Mouse (Mus musculus) heart, postnatal 0 days (tissue): ENCODE measurements around the gene Fgfr2. TPM values are rescaled to one million over a fixed set of nuclear protein-coding genes. Genes with fewer than 3 reads are reported as not detected.
A peak's percentile ranks its signal among the peaks of the same experiment; 100 is the strongest.

Source experiments
- ATAC-seq: fragments of 200-750 bp; cut with Nextera tagmentation; 2 replicates; pipeline ENCODE4 v1.8.0; 2017; ENCODE audit warnings: low read depth, moderate number of reproducible peaks, moderate library complexity; ENCODE audit not compliant: insufficient read depth
- DNase-seq: peaks from one replicate; pipeline ENCODE4 v3.0.0-alpha.2; 2016; ENCODE audit warnings: low spot score
- H3K27ac ChIP-seq: fragments of 300-500 bp; sonication (generic); 2 replicates; pipeline ENCODE4 v1.5.1; 2014; ENCODE audit warnings: low read depth, mild to moderate bottlenecking
- H3K27me3 ChIP-seq: fragments of 300-500 bp; sonication (generic); 2 replicates; pipeline ENCODE4 v1.6.1; 2014; ENCODE audit warnings: low read length, mixed read lengths; ENCODE audit not compliant: control insufficient read depth, insufficient read depth
- H3K36me3 ChIP-seq: fragments of 300-500 bp; sonication (generic); replicated peaks from 2 replicates; pipeline ENCODE4 v1.6.1; 2014; ENCODE audit warnings: low read length, mixed read lengths; ENCODE audit not compliant: control insufficient read depth, insufficient read depth
- H3K4me1 ChIP-seq: fragments of 300-500 bp; sonication (generic); 2 replicates; pipeline ENCODE4 v1.6.1; 2014; ENCODE audit warnings: antibody characterized with exemption; ENCODE audit not compliant: control insufficient read depth, insufficient read depth
- H3K4me2 ChIP-seq: fragments of 300-500 bp; sonication (generic); 2 replicates; pipeline ENCODE4 v1.6.1; 2014; ENCODE audit warnings: low read depth, mild to moderate bottlenecking, low read length, moderate library complexity
- H3K4me3 ChIP-seq: fragments of 300-500 bp; sonication (generic); 2 replicates; pipeline ENCODE4 v1.5.1; 2014; ENCODE audit warnings: low read depth, low read length
- H3K9ac ChIP-seq: fragments of 300-500 bp; sonication (generic); replicated peaks from 2 replicates; pipeline ENCODE4 v1.6.1; 2014; ENCODE audit warnings: low read depth, low read length, mixed read lengths
- H3K9me3 ChIP-seq: fragments of 300-500 bp; sonication (generic); replicated peaks from 2 replicates; pipeline ENCODE4 v1.6.1; 2016; ENCODE audit warnings: low read length; ENCODE audit not compliant: control insufficient read depth
- CTCF ChIP-seq: IDR thresholded peaks from 2 replicates; pipeline ENCODE4 v1.5.1; 2016; ENCODE audit warnings: antibody characterized with exemption, control low read depth, low read depth
- EP300 ChIP-seq: IDR thresholded peaks from 2 replicates; pipeline ENCODE4 v1.6.1; 2016; ENCODE audit warnings: antibody characterized with exemption, low read depth
- WGBS: fragments of 180-500 bp; shearing (Covaris S2); extraction: QIAGEN DNeasy Blood & Tissue Kit; methylation state at CpG from one replicate; pipeline ENCODE4 v1.1.7; 2014; 5-methylcytosine and 5-hydroxymethylcytosine counted together
- polyA plus RNA-seq: library from polyadenylated mRNA; unstranded; fragments of >200 nt; fragmentation: Nextera tagmentation; extraction: Ambion mirVana; gene quantifications from 2 replicates; pipeline ENCODE4 v1.2.1, GENCODE M21; 2015
- total RNA-seq: library from RNA; depleted of rRNA; stranded (reverse); fragments of >200 nt; gene quantifications from 2 replicates; pipeline ENCODE4 v1.2.3, GENCODE M21; 2014; ENCODE audit warnings: low replicate concordance

Fgfr2 gene
- total and polyA plus RNA-seq, 2 experiments from 2014 or later = 3.8 to 11.5 TPM

- H3K4me2 ChIP-seq = no peak overlapping the region
- H3K27ac ChIP-seq = no peak overlapping the region
- 0 out of 2 replicates have a peak, but pooled peaks cover 19% of the 10 kb centered on the region for H3K27me3 ChIP-seq
- H3K4me3 ChIP-seq = no peak overlapping the region
- 71% methylated on average over 14 of the region's 14 CpGs for WGBS
- TF ChIP-seq EP300 (no peak), CTCF (no peak)
- no peaks in the 10 kb centered on the region for H3K9me3 ChIP-seq
- H3K4me1 ChIP-seq = 0 out of 2 replicates have a peak, but pooled peaks cover 2% of the 10 kb centered on the region
- ATAC-seq = no peak
- no peak overlapping the region for H3K9ac ChIP-seq
- DNase-seq = no peak
- no peaks in the 10 kb centered on the region for H3K36me3 ChIP-seq
These were observed 2798.3 kb downstream of the Fgfr2 start for GRCm38 (mm10) chr7:130324716-130325401.

- WGBS = 85% methylated on average over 4 of the region's 4 CpGs
- H3K4me3 ChIP-seq = no peak overlapping the region
- ATAC-seq (no peak), DNase-seq (no peak)
- 0 out of 2 replicates have a peak, but pooled peaks cover 15% of the 10 kb centered on the region for H3K27me3 ChIP-seq
- no peaks in the 10 kb centered on the region for H3K36me3 ChIP-seq
- no peak overlapping the region for H3K27ac ChIP-seq
- TF ChIP-seq EP300 (no peak), CTCF (no peak)
- H3K4me2 ChIP-seq = no peak overlapping the region
- H3K9ac ChIP-seq = no peak overlapping the region
- H3K4me1 ChIP-seq = 0 out of 2 replicates have a peak, but pooled peaks cover 8% of the 10 kb centered on the region
- H3K9me3 ChIP-seq = no peaks in the 10 kb centered on the region
These were observed 2799.4 kb downstream of the Fgfr2 start for GRCm38 (mm10) chr7:130323766-130324165.

GRCm38 (mm10) chr7:130319799-130320556, 2803.2 kb downstream of the Fgfr2 start:
- H3K27me3 ChIP-seq = 0 out of 2 replicates have a peak, but pooled peaks cover 5% of the 10 kb centered on the region
- H3K36me3 ChIP-seq = no peaks in the 10 kb centered on the region
- no peak overlapping the region for H3K9ac ChIP-seq
- H3K4me1 ChIP-seq = peaks cover 13% of the 10 kb centered on the region; the same call in 1 of the 2 replicates
- H3K4me2 ChIP-seq = no peak overlapping the region
- peak; percentile 86 for ATAC-seq
- no peak overlapping the region for H3K4me3 ChIP-seq
- DNase-seq = peak; percentile 82
- 29% methylated on average over 8 of the region's 8 CpGs for WGBS
- H3K27ac ChIP-seq = peak overlapping the region; percentile 51
- no peak for TF ChIP-seq EP300
- TF ChIP-seq CTCF = no peak
- H3K9me3 ChIP-seq = no peaks in the 10 kb centered on the region

- no peak overlapping the region for H3K27ac ChIP-seq
- no peak for DNase-seq
- H3K4me2 ChIP-seq = no peak overlapping the region
- H3K4me1 ChIP-seq = peaks cover 13% of the 10 kb centered on the region; the same call in 1 of the 2 replicates
- H3K9ac ChIP-seq = no peak overlapping the region
- 19% methylated on average over 3 of the region's 3 CpGs for WGBS
- H3K27me3 ChIP-seq = 0 out of 2 replicates have a peak, but pooled peaks cover 7% of the 10 kb centered on the region
- ATAC-seq = no peak
- H3K36me3 ChIP-seq = no peaks in the 10 kb centered on the region
- no peaks in the 10 kb centered on the region for H3K9me3 ChIP-seq
- no peak overlapping the region for H3K4me3 ChIP-seq
- no peak for TF ChIP-seq CTCF
These were observed 2806.9 kb downstream of the Fgfr2 start for GRCm38 (mm10) chr7:130316294-130316693.

GRCm38 (mm10) chr7:130315221-130315620, 2807.9 kb downstream of the Fgfr2 start:
- Histone ChIP-seq H3K27ac (no peak overlapping the region), H3K36me3 (no peaks in the 10 kb centered on the region), H3K4me3 (no peak overlapping the region), H3K4me1 (peaks cover 13% of the 10 kb centered on the region; the same call in 1 of the 2 replicates), H3K4me2 (no peak overlapping the region), H3K9ac (no peak overlapping the region), H3K27me3 (0 out of 2 replicates have a peak, but pooled peaks cover 7% of the 10 kb centered on the region), H3K9me3 (no peaks in the 10 kb centered on the region)
- 54% methylated on average over 6 of the region's 6 CpGs for WGBS
- DNase-seq = no peak
- TF ChIP-seq CTCF (no peak), EP300 (no peak)
- no peak for ATAC-seq
